In the genomic region with DNA sequence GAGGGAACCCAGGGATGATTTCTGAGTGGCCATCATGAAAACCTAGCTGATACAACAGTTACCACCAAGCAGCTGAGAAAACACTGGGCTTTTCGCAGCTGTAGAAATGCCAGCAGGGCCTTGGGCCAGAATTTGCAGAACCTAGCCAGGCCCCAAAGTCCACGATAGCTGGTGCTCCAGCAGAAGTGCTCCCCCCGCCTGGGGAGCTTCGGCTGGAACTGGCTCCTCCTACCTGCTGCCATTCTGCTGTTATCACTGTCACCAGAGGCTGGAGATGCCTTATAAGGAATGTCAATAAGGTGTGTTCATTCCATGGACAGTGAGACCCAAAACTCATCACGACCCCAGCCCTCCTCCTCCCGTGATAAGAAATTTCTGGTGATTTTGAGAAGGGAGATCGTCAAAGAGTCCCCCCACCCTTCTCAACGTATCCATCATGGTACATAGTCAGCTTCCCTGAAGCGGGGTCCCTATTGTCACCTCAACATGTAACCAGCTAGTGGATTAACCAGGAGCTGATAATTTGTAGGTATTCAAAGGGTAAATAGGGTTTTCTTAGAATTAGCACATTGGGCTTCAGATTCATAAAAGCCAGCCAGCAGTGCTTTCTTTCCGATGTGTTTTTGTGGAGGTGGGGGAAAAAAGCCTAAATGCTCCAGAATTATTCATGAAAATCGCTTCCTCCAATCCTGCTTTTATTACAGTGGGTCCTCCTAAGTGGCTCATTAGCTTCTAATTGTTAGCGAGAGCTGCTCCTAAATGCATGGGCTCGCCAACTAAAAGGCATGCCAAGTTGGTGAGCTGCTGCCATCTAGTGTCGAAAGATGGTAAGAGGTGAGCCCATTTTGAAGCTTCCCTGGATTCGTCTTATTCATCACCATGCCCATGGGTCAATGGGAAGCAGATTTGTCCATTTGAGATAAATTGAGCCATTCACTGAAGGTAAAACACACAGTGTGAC, we compare ENCODE assay signal across 8 mouse cellular contexts. TPM values are rescaled to one million over a fixed set of nuclear protein-coding genes. Genes with fewer than 3 reads are reported as not detected.
DNase-seq lines count a peak whose midpoint lies in the region; ATAC-seq and TF ChIP-seq lines count a peak whose summit lies in the region.

No protein-coding gene starts in this region.

- peak; percentile 73 for DNase-seq in Muller cell, postnatal 12 days (ENCODE audit: inconsistent ontology term)
- DNase-seq in cerebellum, adult 2 months = peak; percentile 67 to 74
- DNase-seq in forelimb bud, embryonic 11.5 days (ENCODE audit: low read depth, low spot score) = peak; percentile 81
- peak; percentile 73 for DNase-seq in hindbrain, embryonic 10.5 days (ENCODE audit: low spot score)
- DNase-seq in layer of hippocampus, adult 9-11 months = peak; percentile 64
- peak; percentile 81 for DNase-seq in lung, postnatal 0 days (ENCODE audit: low spot score)
- peak; percentile 72 for DNase-seq in ovary, postnatal 14 days (ENCODE audit: low spot score)
- DNase-seq in thymus, postnatal 10 days (ENCODE audit: low spot score in 2 of 2) = peak; percentile 28 to 77

- no peaks in the 10 kb centered on the region for H3K4me1 ChIP-seq in cerebellum, adult 2 months (ENCODE audit: control insufficient read depth, insufficient read depth, low read length)
- 0 out of 2 replicates have a peak, but pooled peaks cover 3% of the 10 kb centered on the region for H3K4me1 ChIP-seq in hindbrain, embryonic 10.5 days (replicated peaks)
- no peaks in the 10 kb centered on the region for H3K4me1 ChIP-seq in lung, postnatal 0 days (ENCODE audit: insufficient read depth, low read depth, low read length)

- no peak overlapping the region for H3K4me3 ChIP-seq in cerebellum, adult 2 months (replicated peaks; ENCODE audit: insufficient read depth, low read depth, low read length)
- H3K4me3 ChIP-seq in hindbrain, embryonic 10.5 days = no peak overlapping the region
- no peak overlapping the region for H3K4me3 ChIP-seq in lung, postnatal 0 days (ENCODE audit: low read depth, low read length)

- H3K27me3 ChIP-seq in cerebellum, adult 2 months (ENCODE audit: control insufficient read depth, insufficient read depth, low read length) = no peaks in the 10 kb centered on the region
- H3K27me3 ChIP-seq in hindbrain, embryonic 10.5 days (ENCODE audit: insufficient read depth, poor library complexity, severe bottlenecking) = no peaks in the 10 kb centered on the region
- no peaks in the 10 kb centered on the region for H3K27me3 ChIP-seq in lung, postnatal 0 days (replicated peaks; ENCODE audit: insufficient read depth, low read length)

- WGBS in cerebellum, adult 2 months = 34% methylated on average over 15 of the region's 15 CpGs
- 40% methylated on average over 15 of the region's 15 CpGs for whole genome bisulfite sequencing in hindbrain, embryonic 10.5 days
- 34% methylated on average over 15 of the region's 15 CpGs for WGBS in lung, postnatal 0 days

- no peak overlapping the region for H3K4me2 ChIP-seq in lung, postnatal 0 days (replicated peaks; ENCODE audit: low read depth, low read length)

- H3K9me3 ChIP-seq in hindbrain, embryonic 10.5 days = no peaks in the 10 kb centered on the region
- no peaks in the 10 kb centered on the region for H3K9me3 ChIP-seq in lung, postnatal 0 days (ENCODE audit: low read length)

- TF ChIP-seq CTCF in cerebellum, adult 2 months (IDR thresholded peaks at IDR 0.05; ENCODE audit: borderline replicate concordance, insufficient read depth, low read depth, low read length) = peak; percentile 87
- TF ChIP-seq CTCF in lung, postnatal 0 days (IDR thresholded peaks at IDR 0.05) = peak; percentile 99

- no peaks in the 10 kb centered on the region for H3K36me3 ChIP-seq in hindbrain, embryonic 10.5 days
- no peaks in the 10 kb centered on the region for H3K36me3 ChIP-seq in lung, postnatal 0 days (ENCODE audit: insufficient read depth, low read length)

- ATAC-seq in lung, postnatal 0 days = peak; percentile 49

- no peak overlapping the region for H3K27ac ChIP-seq in cerebellum, adult 2 months (ENCODE audit: insufficient read depth, low read length)
- H3K27ac ChIP-seq in hindbrain, embryonic 10.5 days = peak overlapping the region; percentile 40; the same call in 1 of the 2 replicates
- no peak overlapping the region for H3K27ac ChIP-seq in lung, postnatal 0 days (ENCODE audit: low read length)

- no peak overlapping the region for H3K9ac ChIP-seq in lung, postnatal 0 days (replicated peaks; ENCODE audit: low read depth)

- TF ChIP-seq POLR2A in cerebellum, adult 2 months (IDR thresholded peaks at IDR 0.05; ENCODE audit: borderline replicate concordance, insufficient read depth, low read length) = no peak

- no peak for TF ChIP-seq EP300 in lung, postnatal 0 days (IDR thresholded peaks at IDR 0.05)

RNA-seq across cellular contexts. Expression of a gene that starts 54.0 kb away (rescaled TPM):
- not detected in 2 replicates for polyA plus RNA-seq in cerebellum, adult 2 months (2012; rRNA removed)
- polyA plus RNA-seq in hindbrain, embryonic 10.5 days (2016; fragmentation: Nextera tagmentation; extraction: Ambion mirVana) = not detected in 2 replicates
- polyA plus RNA-seq in lung, postnatal 0 days (2015; fragmentation: Nextera tagmentation; extraction: Ambion mirVana) = not detected in 2 replicates
